Mouse (Mus musculus): ENCODE data around the gene Srp68.
"Not testable (repeated sequence)": the region's sequence is repeated elsewhere in the genome, so short reads cannot be mapped to it uniquely, and the experiment has no call there.

Gene Srp68

DNA sequence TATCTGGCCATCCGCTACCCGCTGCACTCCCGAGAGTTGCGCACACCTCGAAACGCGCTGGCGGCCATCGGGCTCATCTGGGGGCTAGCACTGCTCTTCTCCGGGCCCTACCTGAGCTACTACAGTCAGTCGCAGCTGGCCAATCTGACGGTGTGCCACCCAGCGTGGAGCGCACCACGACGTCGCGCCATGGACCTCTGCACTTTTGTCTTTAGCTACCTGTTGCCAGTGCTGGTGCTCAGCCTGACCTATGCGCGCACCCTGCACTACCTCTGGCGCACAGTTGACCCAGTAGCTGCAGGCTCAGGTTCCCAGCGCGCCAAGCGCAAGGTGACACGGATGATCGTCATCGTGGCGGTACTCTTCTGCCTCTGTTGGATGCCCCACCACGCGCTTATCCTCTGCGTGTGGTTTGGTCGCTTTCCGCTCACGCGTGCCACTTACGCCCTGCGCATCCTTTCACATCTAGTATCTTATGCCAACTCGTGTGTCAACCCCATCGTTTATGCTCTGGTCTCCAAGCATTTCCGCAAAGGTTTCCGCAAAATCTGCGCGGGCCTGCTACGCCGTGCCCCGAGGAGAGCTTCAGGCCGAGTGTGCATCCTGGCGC, 9.0 kb upstream of the Srp68 start:
- no peak for DNase-seq

DNA sequence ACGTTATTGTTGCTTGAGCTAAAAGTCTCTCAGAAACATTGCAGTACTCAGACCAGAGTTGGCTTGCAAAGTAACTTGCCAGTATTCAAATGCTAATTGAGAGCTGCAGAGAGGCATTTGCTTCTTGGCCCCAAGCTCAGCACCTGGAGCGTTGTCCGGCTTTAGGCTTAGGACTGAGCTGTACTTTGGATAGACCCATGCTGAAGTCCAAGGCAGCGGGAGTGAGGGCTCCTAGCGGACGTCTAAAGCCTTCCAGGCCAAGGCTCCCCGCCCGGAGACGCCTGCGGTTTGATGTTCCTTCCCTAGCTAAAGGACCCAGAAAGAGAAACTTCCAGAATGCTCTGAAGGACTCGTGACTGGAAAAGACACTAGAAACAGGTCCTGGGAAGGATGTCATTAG, 8.1 kb upstream of the Srp68 start:
- DNase-seq, result no peak

DNA sequence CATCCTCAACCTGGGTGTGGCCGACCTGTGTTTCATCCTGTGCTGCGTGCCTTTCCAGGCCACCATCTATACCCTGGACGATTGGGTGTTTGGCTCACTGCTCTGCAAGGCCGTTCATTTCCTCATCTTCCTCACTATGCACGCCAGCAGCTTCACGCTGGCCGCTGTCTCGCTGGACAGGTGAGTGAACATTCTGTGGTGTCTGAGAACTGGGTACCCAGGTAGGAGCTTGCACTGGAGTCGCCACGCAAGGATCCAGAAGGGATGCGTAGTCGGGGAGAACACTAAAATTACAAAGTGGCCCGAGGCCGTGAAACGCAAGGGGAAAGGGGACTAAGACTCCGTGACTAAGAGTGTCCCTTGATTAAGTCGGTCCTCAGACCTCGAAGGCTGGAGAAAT, 7.7 kb upstream of the Srp68 start:
- DNase-seq, result no peak

DNA sequence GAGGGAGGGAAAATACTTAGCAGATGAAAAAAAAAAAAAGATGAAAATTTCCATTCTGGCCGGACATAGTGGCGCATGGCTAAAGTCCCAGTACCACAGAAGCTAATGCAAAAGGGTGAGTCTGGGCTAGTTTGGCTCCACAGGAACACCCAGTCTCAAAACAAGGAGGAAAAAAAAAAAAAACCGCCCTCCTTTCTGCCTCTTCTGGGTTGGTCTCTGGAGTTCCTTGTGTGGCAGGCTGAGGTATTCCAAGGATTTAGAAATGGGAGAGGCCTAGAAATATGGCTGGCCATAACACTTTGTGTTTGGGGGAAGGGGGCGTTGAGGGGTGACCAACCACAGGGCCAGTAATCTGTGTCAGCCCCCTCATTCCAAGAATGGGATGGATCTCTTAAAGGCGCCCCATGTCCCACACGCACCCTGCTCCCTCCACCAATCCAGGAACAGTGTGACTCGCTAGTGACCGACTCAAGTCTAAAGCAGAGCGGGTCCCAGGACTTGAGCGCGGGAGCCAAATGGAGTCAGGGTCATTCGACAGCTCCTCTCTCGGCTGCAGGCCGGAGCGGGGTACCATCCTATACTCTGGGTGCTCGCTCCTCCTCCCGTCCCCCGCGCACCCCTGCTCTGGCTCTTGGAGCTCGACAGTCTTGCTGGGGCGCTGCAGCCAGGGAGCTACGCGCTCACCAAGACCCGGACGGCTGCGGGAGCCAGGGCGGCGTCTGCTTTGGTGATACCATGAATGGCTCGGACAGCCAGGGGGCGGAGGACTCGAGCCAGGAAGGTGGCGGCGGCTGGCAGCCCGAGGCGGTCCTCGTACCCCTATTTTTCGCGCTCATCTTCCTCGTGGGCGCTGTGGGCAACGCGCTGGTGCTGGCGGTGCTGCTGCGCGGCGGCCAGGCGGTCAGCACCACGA, 7.0 kb upstream of the Srp68 start, which contains the start of gene Galr2:
Galr2 (plus strand) TSS at position 189 of the 913 bp plus-strand sequence.
- no peak for DNase-seq

DNA sequence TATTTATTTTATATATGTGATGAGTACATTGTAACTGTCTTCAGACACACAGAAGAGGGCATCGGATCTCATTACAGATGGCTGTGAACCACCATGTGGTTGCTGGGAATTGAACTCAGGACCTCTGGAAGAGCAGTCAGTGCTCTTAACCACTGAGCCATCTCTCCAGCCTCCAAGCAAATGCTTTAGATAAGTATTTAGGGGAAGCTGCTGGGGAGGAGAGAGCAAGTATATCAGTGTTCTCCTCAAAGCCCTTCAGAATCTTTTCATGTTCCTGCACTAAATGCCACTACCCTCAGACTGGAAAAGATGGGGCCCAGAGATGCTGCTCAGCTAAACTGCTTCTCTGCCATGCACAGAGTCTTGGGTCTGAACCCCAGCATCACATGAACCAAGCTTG, 3.2 kb upstream of the Srp68 start:
- DNase-seq, result not testable (repeated sequence)

DNA sequence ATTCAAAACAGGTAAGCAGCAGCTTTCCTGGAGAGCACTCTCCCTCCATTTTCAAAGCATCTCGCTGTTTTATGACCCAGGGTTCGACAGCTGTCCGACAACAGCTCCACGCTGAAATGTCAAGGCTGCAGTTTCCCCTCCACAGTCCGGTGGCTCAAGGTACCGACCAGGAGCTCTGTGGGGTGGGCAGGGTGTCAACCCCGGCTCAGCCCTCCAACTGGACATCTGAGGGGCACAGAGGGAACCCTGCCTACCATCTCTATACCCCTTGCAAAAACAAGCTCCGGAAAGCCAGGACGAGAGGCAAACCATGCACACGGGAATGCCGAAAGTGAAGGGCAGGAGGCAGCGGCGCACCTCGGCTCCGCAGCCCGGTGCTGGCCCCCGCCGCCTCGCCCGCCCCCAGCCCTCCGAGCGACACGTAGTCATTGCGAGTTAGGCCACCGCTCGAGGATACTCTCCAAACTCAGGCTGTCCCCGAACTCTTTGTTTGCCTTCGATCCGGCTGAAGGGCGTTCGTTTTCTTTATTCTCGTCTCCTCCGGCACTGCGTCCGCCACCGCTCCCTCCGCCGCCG, 460 bp downstream of the Srp68 start:
- DNase-seq, result no peak

DNA sequence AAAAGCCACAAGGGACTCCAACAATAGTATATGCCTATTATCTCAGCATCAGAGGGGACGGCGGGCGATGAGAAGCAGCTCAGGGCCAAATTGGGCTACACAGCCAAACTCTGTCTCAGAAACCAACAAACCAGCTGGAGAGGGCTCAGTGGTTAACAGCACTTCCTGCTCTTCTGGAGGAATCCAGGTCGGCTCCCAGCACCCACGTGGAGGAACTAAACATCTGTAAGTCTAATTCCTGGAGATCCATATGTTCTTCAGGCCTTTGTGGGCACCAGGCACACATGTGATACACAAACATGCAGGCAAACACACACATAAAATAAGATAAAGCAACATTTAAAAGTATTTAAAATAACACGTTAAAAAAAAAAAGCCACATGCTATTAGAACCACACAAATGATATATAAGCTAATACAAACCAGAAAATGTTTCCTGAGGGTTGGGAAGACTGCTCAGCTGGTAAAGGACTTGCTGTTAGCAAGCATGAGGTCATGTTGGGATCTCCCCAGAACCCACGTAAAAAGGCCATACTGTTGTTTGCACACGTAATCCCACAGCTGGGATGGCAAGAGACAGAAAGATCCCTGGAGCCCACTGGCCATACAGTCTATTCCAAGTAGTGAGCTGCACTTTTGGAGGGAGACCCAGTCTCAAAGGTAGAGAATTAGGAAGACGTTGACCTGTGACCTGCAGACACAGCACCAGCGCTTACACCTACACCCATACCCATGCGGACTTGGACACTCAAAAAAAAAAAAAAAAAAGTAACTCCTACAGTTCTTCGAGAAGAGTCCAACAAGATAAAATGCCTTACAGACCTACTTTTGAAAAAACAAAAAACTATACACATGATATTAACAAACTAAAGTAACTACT, 1.2 kb downstream of the Srp68 start:
- DNase-seq, result no peak

DNA sequence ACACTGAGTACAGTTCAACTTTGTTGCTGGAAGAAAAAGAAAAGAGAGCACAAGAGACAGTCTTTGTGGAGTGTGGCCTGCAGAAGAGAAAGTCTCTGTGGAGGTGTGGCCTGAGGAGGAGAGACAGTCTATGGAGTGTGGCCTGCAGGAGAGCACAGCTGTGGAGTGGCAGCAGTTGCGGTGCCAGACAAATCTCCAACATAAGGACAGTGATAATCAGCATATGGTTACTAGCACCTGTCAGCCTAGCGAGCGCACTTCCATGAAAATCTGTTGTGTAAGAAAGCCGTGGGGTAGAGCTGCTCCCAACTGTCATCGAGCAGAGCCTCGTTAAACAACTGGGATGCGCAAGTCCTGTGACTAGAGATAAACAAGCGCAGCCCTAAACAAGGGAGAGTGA, 4.5 kb downstream of the Srp68 start:
- DNase-seq, result no peak

DNA sequence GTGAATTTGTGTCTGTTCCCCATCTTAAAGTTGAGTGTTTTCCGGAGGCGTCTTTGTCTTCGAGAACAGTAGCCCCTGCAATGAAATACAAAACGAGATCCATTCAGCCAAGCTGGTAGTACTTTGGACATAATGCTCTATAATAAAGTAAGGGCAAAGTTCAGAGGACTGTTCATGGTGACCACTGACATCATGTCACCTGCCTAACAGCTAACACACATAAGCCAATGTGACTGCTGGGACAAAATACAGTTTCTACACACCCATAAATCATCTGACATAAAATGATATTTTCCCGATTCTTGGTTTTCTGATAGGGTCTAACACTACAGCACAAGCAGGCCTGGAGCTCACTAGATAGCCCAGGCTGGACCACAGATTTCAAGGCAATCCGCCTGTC, 5.7 kb downstream of the Srp68 start:
- DNase-seq, result no peak

DNA sequence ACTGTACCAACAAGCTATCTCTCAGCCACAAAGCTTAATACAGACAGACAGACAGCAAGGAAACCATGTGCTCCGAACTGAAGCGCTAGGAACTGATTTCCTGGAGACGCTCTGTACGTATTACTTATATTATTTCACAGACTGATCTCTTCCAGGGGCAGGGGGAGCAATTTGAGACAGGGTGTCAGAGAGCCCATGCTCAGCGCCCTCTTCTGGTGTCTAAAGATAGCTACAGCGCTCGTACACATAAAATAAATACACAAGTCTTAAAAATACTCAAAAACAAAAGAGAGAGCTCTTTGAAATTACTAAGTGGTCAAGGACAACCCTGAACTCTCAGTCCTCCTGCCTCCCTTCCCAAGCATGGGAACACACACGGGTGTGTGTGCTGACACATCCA, 6.4 kb downstream of the Srp68 start:
- DNase-seq, result no peak

DNA sequence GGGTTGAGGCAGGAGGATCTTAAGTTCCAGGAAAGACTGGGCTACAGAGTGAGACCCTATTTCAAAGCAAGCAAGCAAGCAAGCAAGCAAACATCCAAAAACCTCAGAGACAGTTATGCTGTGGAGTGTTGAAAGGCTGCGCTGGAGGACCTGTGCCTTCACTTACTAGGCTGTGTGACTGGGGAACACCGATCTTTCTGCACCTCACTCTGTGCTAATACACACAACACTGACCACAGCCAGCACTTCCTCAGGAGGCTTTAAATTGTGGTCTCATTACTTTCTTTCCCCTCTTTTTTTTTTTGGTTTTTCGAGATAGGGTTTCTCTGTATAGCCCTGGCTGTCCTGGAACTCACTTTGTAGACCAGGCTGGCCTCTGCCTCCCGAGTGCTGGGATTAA, 8.2 kb downstream of the Srp68 start:
- DNase-seq, result no peak

DNA sequence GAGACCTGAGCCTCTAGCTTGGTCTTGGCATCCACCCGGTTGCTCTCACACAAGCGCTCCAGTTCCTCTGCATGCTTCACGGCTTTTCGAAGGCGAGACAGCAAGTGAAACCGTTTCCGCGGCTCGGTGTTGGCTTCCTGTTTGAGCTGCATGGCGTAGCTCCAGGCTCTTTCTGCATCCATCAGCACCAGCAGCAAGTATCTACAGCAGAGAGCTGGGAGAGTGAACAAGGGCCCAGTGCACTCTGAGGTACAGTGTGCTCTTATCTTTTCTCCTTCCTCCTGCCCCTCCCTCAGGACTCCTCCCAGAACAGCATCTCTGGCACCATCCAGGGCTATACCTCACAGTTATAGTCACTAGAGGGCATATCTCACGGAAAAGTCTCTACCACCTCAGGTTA, 8.7 kb downstream of the Srp68 start:
- no peak for DNase-seq

DNA sequence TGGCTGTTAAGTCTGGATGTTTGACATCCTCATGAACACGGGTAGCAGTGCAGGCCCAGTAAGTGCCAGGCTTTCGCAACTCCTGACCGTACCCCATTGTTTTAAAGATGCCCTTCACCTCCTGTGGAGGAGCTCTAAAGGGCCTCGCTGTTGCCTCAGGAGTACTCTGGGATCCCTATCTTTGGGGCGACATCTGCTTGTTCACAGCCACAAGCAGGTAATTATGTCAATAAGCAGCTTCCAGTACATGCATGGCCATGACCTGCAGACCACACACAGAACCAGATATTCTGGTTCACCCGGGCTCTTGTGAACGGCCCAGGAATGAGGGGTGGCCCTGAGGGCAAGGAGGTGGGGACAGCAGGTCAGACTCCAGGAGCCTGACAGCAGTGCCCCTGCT, 13.8 kb downstream of the Srp68 start:
- DNase-seq, result no peak

DNA sequence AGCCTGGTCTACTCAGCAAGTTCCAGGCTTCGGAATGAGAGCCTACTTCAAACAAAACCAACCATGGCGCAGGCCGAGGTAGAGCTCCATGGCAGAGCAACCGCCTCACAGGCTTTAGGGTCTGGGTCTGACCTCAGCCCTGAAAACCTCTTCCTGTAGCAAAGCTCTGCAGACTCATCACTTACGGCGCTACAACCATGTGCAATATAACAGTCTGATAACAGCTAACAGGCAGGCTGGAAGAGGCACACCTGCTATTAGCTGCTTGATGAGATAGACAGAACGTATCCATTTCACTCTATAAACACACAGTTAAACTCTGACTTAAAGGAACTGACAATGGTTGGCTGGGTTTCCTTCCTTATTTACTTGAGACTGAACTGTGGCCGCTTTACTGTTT, 14.6 kb downstream of the Srp68 start:
- DNase-seq, result no peak

DNA sequence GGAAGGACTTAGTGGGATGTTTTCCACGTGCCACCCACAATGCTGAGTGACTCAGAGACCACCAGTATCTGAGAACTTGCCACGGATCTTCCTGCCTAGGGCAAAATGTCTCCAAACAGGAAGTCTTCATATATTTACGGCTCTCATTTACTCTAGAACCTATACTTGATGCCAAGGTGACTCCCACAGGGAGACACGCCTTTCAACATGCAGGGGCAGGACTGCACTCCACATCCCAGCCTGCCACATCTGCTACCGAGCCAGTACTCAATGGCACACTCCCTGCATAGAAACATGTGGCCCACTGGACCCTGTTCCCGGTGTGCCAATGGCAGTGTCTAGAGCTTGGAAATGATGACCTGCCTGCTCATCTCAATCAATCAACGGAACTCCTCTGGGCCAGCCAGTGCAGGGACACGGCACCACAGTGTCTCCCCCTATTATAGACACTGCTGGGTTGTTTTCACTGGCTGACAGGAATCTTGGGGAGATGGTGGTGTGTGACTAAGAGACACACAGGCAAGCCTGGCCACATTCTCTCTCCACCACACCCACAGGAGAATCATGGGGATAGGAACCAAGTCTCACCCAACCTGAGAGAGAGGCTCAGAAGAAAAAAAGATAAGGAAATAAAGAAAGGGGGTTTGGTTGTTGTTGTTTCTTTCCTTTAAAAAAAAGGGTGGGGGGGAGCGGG, 17.9 kb downstream of the Srp68 start:
- no peak for DNase-seq

DNA sequence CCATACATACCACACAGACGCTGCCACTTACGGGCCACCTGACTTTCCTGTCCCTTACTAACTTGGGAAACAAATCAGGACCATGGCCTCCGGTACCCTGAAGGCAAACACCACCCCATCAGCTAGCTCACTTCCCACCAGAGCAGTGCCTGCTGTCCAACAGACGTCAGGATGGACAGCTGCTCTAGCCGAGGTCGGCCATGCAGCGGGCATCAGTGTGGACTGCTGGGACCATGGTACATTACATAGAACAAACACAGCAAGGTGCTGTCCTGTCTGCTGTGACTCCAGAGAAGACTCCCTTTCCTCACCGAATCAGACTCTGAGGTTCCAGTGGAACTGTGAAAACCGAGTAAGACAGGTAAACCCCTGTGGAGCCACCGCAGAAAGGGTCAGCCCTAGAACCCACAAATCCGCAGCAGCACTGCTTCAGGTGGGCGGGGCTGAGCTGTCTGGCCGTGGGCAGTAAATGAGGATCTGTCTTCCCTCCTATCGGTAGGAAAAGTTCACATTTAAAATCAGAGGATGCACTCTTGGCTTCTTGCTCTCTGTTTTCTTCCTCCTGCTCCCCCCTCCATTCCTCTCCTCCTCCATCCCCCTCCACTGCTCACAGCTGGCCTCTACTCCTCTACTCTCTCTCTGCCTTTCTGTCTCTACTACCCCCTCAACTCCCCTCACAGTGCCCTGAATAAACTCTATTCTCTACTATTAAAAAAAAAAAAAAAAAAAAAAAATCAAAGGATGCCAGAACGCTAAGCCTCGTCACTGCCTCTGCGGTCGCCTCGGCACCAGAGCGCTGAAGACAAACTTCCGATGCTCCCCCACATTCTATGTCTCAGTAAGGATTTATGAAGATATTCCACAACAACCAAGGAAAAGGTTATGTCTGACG, 18.7 kb downstream of the Srp68 start:
- DNase-seq, result no peak

DNA sequence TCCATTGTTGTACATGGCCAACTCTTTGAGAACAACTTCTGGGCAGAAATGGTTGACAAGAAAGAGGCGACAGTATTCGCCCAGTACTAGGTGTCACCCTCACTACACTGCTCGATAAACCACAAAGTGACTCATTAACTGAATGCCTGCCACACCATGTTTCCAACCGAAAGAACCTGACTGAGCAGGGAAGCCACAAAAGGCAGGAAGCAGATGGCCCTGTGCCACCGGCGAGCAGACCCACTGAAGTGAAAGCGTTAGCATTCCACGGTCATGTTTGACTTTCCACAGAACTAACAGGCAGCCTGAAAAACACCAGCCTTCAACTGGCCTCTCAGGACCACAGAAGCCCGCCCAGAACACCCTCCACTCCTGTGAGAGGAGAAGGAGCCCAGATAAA, 19.4 kb downstream of the Srp68 start:
- DNase-seq, result no peak

DNA sequence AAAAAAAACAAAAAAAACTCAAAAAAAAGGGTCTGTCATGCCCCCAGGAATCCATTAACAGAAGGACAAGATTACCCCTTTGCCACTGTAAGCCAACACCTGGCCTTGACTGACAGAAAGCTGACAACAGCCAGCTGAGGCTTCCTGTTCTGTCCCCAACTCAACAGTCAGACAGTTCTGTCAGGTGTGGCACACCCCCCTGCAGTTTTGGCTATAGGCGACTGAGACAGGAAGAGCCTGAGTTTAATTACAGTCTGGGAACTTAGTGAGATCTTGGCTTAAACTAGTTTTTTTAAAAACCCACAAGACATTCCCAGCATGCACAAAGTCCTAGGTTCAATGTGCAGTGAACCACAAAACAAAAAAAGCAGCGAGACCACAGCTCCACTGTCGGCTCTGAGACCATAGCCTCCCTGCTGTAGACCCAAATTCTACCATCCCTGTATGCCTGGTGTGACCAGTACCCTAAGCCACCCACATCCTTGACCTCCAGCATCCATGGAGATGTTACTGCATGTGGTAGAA, 20.9 kb downstream of the Srp68 start:
- DNase-seq, result no peak

DNA sequence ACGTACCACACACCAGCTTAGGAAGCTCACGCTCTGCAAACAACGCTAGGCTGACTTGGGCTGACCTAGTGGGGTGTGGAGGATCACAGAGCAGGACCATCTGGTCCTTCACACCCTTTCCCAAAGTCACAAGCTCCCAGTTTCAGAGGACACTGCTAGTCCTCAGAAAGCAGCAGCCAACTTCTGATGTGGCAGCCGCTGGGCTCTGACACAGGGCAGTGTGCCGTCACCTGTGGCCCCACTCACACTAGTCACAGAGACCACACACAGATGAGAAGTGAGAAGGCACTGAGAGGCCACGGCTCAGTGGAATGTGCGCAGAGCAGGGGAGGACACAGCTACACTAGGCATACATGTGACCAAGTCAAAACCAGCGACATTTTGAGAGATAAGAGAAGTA, 23.1 kb downstream of the Srp68 start:
- no peak for DNase-seq

DNA sequence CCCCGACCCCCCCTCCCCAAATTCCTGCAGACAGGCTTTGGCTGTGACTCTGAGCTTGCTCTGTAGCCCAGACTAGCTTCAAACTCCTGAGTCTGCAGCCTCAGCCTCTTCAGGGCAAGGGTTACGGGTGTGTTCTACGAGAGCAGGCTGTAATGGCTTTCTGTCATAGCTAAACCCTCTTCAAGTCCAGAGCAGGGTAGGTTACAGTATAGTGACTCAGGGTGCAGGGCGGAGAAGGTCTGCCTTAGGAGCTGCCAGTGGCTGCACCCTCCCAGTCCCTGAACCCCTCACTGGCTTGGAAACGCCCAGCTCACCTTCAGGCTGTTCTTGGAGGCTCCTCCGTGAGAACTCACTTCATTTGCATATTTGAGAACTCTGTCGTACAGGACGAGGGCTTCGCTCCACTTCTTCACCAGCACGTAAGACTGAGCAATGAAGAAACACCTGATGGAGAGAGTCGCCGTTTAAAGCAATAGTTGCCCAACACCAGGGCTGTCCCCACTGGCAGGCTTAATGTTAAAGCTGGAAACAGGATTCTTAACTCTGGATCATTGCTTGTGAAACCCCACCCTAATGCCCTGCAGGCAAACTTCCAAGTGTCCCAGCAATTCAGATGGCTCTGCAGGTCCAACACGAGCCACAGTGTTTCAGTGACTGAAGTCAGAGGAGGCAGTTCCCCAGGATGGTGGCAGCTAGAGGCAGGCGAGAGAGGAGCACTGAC, 26.4 kb downstream of the Srp68 start:
- no peak for DNase-seq

DNA sequence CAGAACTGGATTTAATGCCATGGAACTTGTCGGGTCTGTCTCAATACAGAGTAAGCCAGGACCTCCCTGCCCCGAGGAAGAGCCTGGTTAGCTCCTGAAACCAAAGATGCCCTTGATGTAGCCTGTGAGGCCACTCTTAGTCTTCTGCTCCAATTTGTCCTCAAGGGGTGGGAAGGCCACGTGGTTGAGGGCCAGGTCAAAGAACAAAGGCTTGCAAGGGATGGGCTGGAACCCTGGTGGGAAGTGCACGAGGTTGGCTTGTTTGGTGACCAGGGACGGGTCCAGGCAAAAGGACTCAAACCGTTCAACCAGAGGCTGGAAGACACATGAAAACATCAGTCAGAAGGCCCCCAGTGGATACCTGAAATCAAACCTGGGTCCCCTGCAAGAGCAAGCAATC, 28.4 kb downstream of the Srp68 start:
- no peak for DNase-seq

All from cerebellum, adult 9-11 months (tissue).